Mouse (Mus musculus) cerebellum, adult 18-20 months (tissue): Measurements from ENCODE around the gene Apln.

ENCODE experiments used
- DNase-seq, 2 experiments: peaks; one replicate each; pipeline ENCODE4 v3.0.0; 2021

Gene Apln

GRCm38 (mm10) chrX:48034144-48035113, at the start of gene Apln:
Gene Apln, minus strand, starts transcription at chrX:48034853.
- DNase-seq = peak; percentile 49 to 60

- no peak for DNase-seq
Measured at GRCm38 (mm10) chrX:48082364-48082763, 47.7 kb upstream of the Apln start.

- DNase-seq = peak; percentile 37 to 47
Measured at GRCm38 (mm10) chrX:48076806-48077425, 42.3 kb upstream of the Apln start.

GRCm38 (mm10) chrX:48074691-48075090, 40.0 kb upstream of the Apln start:
- DNase-seq = peak in 1 of 2 experiments; percentile 30

GRCm38 (mm10) chrX:48072401-48072800, 37.7 kb upstream of the Apln start:
- no peak for DNase-seq

GRCm38 (mm10) chrX:48071961-48072360, 37.3 kb upstream of the Apln start:
- no peak for DNase-seq

- no peak for DNase-seq
Measured at GRCm38 (mm10) chrX:48066891-48067290, 32.2 kb upstream of the Apln start.

GRCm38 (mm10) chrX:48064166-48064853, 29.7 kb upstream of the Apln start:
- no peak for DNase-seq

- DNase-seq = no peak
Measured at GRCm38 (mm10) chrX:48062481-48062880, 27.8 kb upstream of the Apln start.

GRCm38 (mm10) chrX:48054186-48055015, 19.7 kb upstream of the Apln start:
- peak; percentile 55 to 61 for DNase-seq

GRCm38 (mm10) chrX:48053743-48054142, 19.1 kb upstream of the Apln start:
- DNase-seq = no peak

GRCm38 (mm10) chrX:48046315-48046714, 11.7 kb upstream of the Apln start:
- no peak for DNase-seq

GRCm38 (mm10) chrX:48044261-48044660, 9.6 kb upstream of the Apln start:
- no peak for DNase-seq

GRCm38 (mm10) chrX:48042748-48043147, 8.1 kb upstream of the Apln start:
- no peak for DNase-seq

GRCm38 (mm10) chrX:48040379-48040778, 5.7 kb upstream of the Apln start:
- no peak for DNase-seq

- DNase-seq = no peak
Measured at GRCm38 (mm10) chrX:48033766-48034143, 898 bp downstream of the Apln start.

GRCm38 (mm10) chrX:48033024-48033423, 1.6 kb downstream of the Apln start:
- peak; percentile 60 to 76 for DNase-seq

- no peak for DNase-seq
Measured at GRCm38 (mm10) chrX:48031866-48032265, 2.8 kb downstream of the Apln start.

- peak; percentile 44 to 60 for DNase-seq
Measured at GRCm38 (mm10) chrX:48030593-48030992, 4.1 kb downstream of the Apln start.

GRCm38 (mm10) chrX:48022811-48023210, 11.8 kb downstream of the Apln start:
- DNase-seq = no peak

- peak; percentile 79 to 82 for DNase-seq
Measured at GRCm38 (mm10) chrX:48019940-48020339, 14.7 kb downstream of the Apln start.

- no peak for DNase-seq
Measured at GRCm38 (mm10) chrX:48019359-48019758, 15.3 kb downstream of the Apln start.
